ENCODE assay signal across 8 mouse cellular contexts in the genomic region with DNA sequence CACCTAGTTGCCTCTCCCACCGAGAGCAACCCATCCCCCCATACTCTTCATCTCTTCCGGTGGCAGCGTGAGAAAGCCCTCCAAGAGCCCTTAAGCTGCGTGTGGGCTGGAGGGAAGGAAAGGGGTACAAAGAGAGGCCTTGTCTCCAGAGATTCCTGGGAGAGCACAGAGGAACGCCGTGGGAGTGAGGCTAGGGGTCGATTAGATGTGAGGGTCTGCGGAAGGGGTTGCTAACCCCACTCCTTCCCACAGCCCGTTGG. TPM values are rescaled to one million over a fixed set of nuclear protein-coding genes. Genes with fewer than 3 reads are reported as not detected.
DNase-seq lines count a peak whose midpoint lies in the region; ATAC-seq and TF ChIP-seq lines count a peak whose summit lies in the region.

No protein-coding gene starts in this region.

- TF ChIP-seq POLR2A in spleen, adult 2 months (IDR thresholded peaks at IDR 0.05; ENCODE audit: low read depth, low read length), result no peak

- peaks cover 24% of the 10 kb centered on the region; the same call in 1 of the 2 replicates for H3K4me1 ChIP-seq in spleen, adult 2 months (ENCODE audit: control insufficient read depth, insufficient read depth, insufficient read length)
- peaks cover 10% of the 10 kb centered on the region; the same call in 1 of the 2 replicates for H3K4me1 ChIP-seq in forebrain, embryonic 11.5 days (replicated peaks; ENCODE audit: control insufficient read depth, insufficient read depth, low read length)
- peaks cover 89% of the 10 kb centered on the region for H3K4me1 ChIP-seq in liver, embryonic 13.5 days (replicated peaks)

- no peak for TF ChIP-seq CTCF in spleen, adult 2 months (IDR thresholded peaks at IDR 0.05; ENCODE audit: extremely low read depth, insufficient read depth, insufficient read length, insufficient replicate concordance)

- no peaks in the 10 kb centered on the region for H3K27me3 ChIP-seq in spleen, adult 2 months (ENCODE audit: control insufficient read depth, insufficient read depth, low read length)
- no peaks in the 10 kb centered on the region for H3K27me3 ChIP-seq in forebrain, embryonic 11.5 days (ENCODE audit: control insufficient read depth, insufficient read depth, low read length)
- H3K27me3 ChIP-seq in liver, embryonic 13.5 days, result 0 out of 2 replicates have a peak, but pooled peaks cover 5% of the 10 kb centered on the region

- ATAC-seq in forebrain, embryonic 11.5 days (replicated peaks; ENCODE audit: low FRiP score), result peak; percentile 60
- ATAC-seq in liver, embryonic 13.5 days (ENCODE audit: low read depth), result no peak

- H3K9me3 ChIP-seq in forebrain, embryonic 11.5 days (ENCODE audit: control insufficient read depth, low read length), result no peaks in the 10 kb centered on the region
- H3K9me3 ChIP-seq in liver, embryonic 13.5 days (replicated peaks), result no peaks in the 10 kb centered on the region

- H3K4me2 ChIP-seq in forebrain, embryonic 11.5 days (ENCODE audit: low read depth, low read length, severe bottlenecking), result peak overlapping the region; percentile 89
- H3K4me2 ChIP-seq in liver, embryonic 13.5 days, result peak overlapping the region; percentile 98

- H3K36me3 ChIP-seq in spleen, adult 2 months (ENCODE audit: control insufficient read depth, insufficient read depth, low read length), result peaks cover 35% of the 10 kb centered on the region
- H3K36me3 ChIP-seq in forebrain, embryonic 11.5 days (ENCODE audit: control insufficient read depth, insufficient read depth, low read length), result no peaks in the 10 kb centered on the region; the same call in 1 of the 2 replicates
- no peaks in the 10 kb centered on the region for H3K36me3 ChIP-seq in liver, embryonic 13.5 days

- under 1% methylated on average over 9 of the region's 9 CpGs for WGBS in spleen, adult 2 months
- 0% methylated on average over 9 of the region's 9 CpGs for WGBS in forebrain, embryonic 11.5 days
- under 1% methylated on average over 9 of the region's 9 CpGs for WGBS in liver, embryonic 13.5 days (ENCODE audit: insufficient replicate concordance)

- peak overlapping the region; percentile 87 for H3K27ac ChIP-seq in spleen, adult 2 months (ENCODE audit: insufficient read depth, low read length)
- H3K27ac ChIP-seq in forebrain, embryonic 11.5 days (ENCODE audit: low read depth, low read length), result peak overlapping the region; percentile 84
- H3K27ac ChIP-seq in liver, embryonic 13.5 days, result peak overlapping the region; percentile 84; the same call in 1 of the 2 replicates

- peak overlapping the region; percentile 83 for H3K9ac ChIP-seq in forebrain, embryonic 11.5 days (ENCODE audit: low read length)
- H3K9ac ChIP-seq in liver, embryonic 13.5 days, result peak overlapping the region; percentile 74

- no peak for DNase-seq in spleen, adult 2 months (ENCODE audit: low read depth in 1 of 2, low spot score in 2 of 2)
- no peak for DNase-seq in spleen, adult 12 weeks (ENCODE audit: low spot score)
- peak; percentile 74 for DNase-seq in forebrain, embryonic 11.5 days (ENCODE audit: low spot score)
- DNase-seq in liver, embryonic 13.5 days, result no peak
- DNase-seq in retina, postnatal 1 day, result peak; percentile 87
- no peak for DNase-seq in cerebellum, adult 18-20 months
- no peak for DNase-seq in kidney, adult 18-20 months
- DNase-seq in cerebellum, postnatal 14 days, result no peak

- H3K4me3 ChIP-seq in spleen, adult 2 months (ENCODE audit: extremely low read depth, insufficient read depth, insufficient read length), result peak overlapping the region; percentile 65
- H3K4me3 ChIP-seq in forebrain, embryonic 11.5 days (ENCODE audit: low read depth, low read length), result peak overlapping the region; percentile 60
- H3K4me3 ChIP-seq in liver, embryonic 13.5 days (replicated peaks), result peak overlapping the region; percentile 68

RNA-seq across cellular contexts. Expression of gene Mical1, which starts 0.8 kb away (rescaled TPM):
- polyA plus RNA-seq in spleen, adult 2 months (2012; rRNA removed), result 130 and 143 TPM in 2 replicates
- 41.5 and 50.9 TPM in 2 replicates for polyA plus RNA-seq in forebrain, embryonic 11.5 days (2014; fragmentation: Nextera tagmentation; extraction: Ambion mirVana)
- polyA plus RNA-seq in liver, embryonic 13.5 days (2015; fragmentation: Nextera tagmentation; extraction: Ambion mirVana), result 6.0 and 6.1 TPM in 2 replicates

RNA-seq across cellular contexts. Expression of gene Smpd2, which starts 13.2 kb away (rescaled TPM):
- 35.6 and 36.3 TPM in 2 replicates for polyA plus RNA-seq in spleen, adult 2 months (2012; rRNA removed)
- polyA plus RNA-seq in forebrain, embryonic 11.5 days (2014; fragmentation: Nextera tagmentation; extraction: Ambion mirVana), result 50.7 and 56.7 TPM in 2 replicates
- 9.8 and 11.2 TPM in 2 replicates for polyA plus RNA-seq in liver, embryonic 13.5 days (2015; fragmentation: Nextera tagmentation; extraction: Ambion mirVana)

RNA-seq across cellular contexts. Expression of gene Ppil6, which starts 13.3 kb away (rescaled TPM):
- polyA plus RNA-seq in spleen, adult 2 months (2012; rRNA removed), result 0.08 TPM in 1 of 2 replicates, not detected in the other
- polyA plus RNA-seq in forebrain, embryonic 11.5 days (2014; fragmentation: Nextera tagmentation; extraction: Ambion mirVana), result 0.65 and 0.98 TPM in 2 replicates
- not detected in 2 replicates for polyA plus RNA-seq in liver, embryonic 13.5 days (2015; fragmentation: Nextera tagmentation; extraction: Ambion mirVana)

RNA-seq across cellular contexts. Expression of gene Zbtb24, which starts 26.8 kb away (rescaled TPM):
- 13.2 and 16.4 TPM in 2 replicates for polyA plus RNA-seq in spleen, adult 2 months (2012; rRNA removed)
- 18.6 and 21.0 TPM in 2 replicates for polyA plus RNA-seq in forebrain, embryonic 11.5 days (2014; fragmentation: Nextera tagmentation; extraction: Ambion mirVana)
- 5.2 and 5.7 TPM in 2 replicates for polyA plus RNA-seq in liver, embryonic 13.5 days (2015; fragmentation: Nextera tagmentation; extraction: Ambion mirVana)

RNA-seq across cellular contexts. Expression of gene Cd164, which starts 42.3 kb away (rescaled TPM):
- 65.3 and 76.3 TPM in 2 replicates for polyA plus RNA-seq in spleen, adult 2 months (2012; rRNA removed)
- polyA plus RNA-seq in forebrain, embryonic 11.5 days (2014; fragmentation: Nextera tagmentation; extraction: Ambion mirVana), result 125 and 138 TPM in 2 replicates
- polyA plus RNA-seq in liver, embryonic 13.5 days (2015; fragmentation: Nextera tagmentation; extraction: Ambion mirVana), result 61.1 and 80.0 TPM in 2 replicates

Comparison
In these comparisons a context has a peak if more than half of its experiments do, and no peak if none do; other contexts are left out.
1. DNase-seq: peak in forebrain, embryonic 11.5 days (single experiment) and retina, postnatal 1 day (single experiment); none in spleen, adult 2 months (0 of 2), spleen, adult 12 weeks (single experiment), liver, embryonic 13.5 days (single experiment), cerebellum, adult 18-20 months (0 of 2), kidney, adult 18-20 months (single experiment) and cerebellum, postnatal 14 days (0 of 2).
2. Peak in every context shown above with its lines, with median percentiles within 50 percentile points of each other: H3K27ac ChIP-seq and H3K4me3 ChIP-seq.